Mouse (Mus musculus): ENCODE results near the gene Dip2b. TPM values are rescaled to one million over a fixed set of nuclear protein-coding genes. Genes with fewer than 3 reads are reported as not detected.

Dip2b gene
- polyA plus RNA-seq, 1 experiment = 5.4 TPM

- no peaks in the 10 kb centered on the region for H3K27me3 ChIP-seq (replicated peaks; ENCODE audit: control insufficient read depth, insufficient read depth, low read length)
- no peak overlapping the region for H3K27ac ChIP-seq (ENCODE audit: insufficient read depth, low read depth, low read length)
- 0 out of 2 replicates have a peak, but pooled peaks cover 3% of the 10 kb centered on the region for H3K4me1 ChIP-seq (ENCODE audit: control insufficient read depth, insufficient read depth, low read length)
- TF ChIP-seq CTCF (conservative IDR thresholded peaks at IDR 0.05; ENCODE audit: insufficient read depth, insufficient read length, low read depth, low read length) (peak; percentile 98; the same call in 1 of the 2 replicates), POLR2A (IDR thresholded peaks at IDR 0.05; ENCODE audit: low read depth, low read length) (no peak)
- no peaks in the 10 kb centered on the region for H3K36me3 ChIP-seq (ENCODE audit: control insufficient read depth, insufficient read depth, low read length)
- peak; percentile 90 for DNase-seq
- no peak overlapping the region for H3K4me3 ChIP-seq (ENCODE audit: insufficient read depth, low read depth, low read length)
- 4% methylated on average over 11 of the region's 11 CpGs for WGBS
These were observed 88.1 kb downstream of the Dip2b start for GRCm38 (mm10) chr15:100126456-100127107.

GRCm38 (mm10) chr15:100129151-100129790 is 90.8 kb downstream of the Dip2b start:
- 0 out of 2 replicates have a peak, but pooled peaks cover 3% of the 10 kb centered on the region for H3K4me1 ChIP-seq (ENCODE audit: control insufficient read depth, insufficient read depth, low read length)
- no peaks in the 10 kb centered on the region for H3K36me3 ChIP-seq (ENCODE audit: control insufficient read depth, insufficient read depth, low read length)
- peak; percentile 57 for DNase-seq
- H3K27me3 ChIP-seq (replicated peaks; ENCODE audit: control insufficient read depth, insufficient read depth, low read length) = no peaks in the 10 kb centered on the region
- H3K27ac ChIP-seq (ENCODE audit: insufficient read depth, low read depth, low read length) = peak overlapping the region; percentile 6; the same call in 1 of the 2 replicates
- WGBS = 64% methylated on average over 7 of the region's 7 CpGs
- TF ChIP-seq POLR2A (IDR thresholded peaks at IDR 0.05; ENCODE audit: low read depth, low read length) (no peak), CTCF (conservative IDR thresholded peaks at IDR 0.05; ENCODE audit: insufficient read depth, insufficient read length, low read depth, low read length) (no peak)
- H3K4me3 ChIP-seq (ENCODE audit: insufficient read depth, low read depth, low read length) = no peak overlapping the region

GRCm38 (mm10) chr15:100139665-100140064 is 101.2 kb downstream of the Dip2b start:
- Histone ChIP-seq H3K4me1 (ENCODE audit: control insufficient read depth, insufficient read depth, low read length) (no peaks in the 10 kb centered on the region), H3K4me3 (ENCODE audit: insufficient read depth, low read depth, low read length) (no peak overlapping the region), H3K27ac (ENCODE audit: insufficient read depth, low read depth, low read length) (no peak overlapping the region), H3K36me3 (ENCODE audit: control insufficient read depth, insufficient read depth, low read length) (no peaks in the 10 kb centered on the region), H3K27me3 (replicated peaks; ENCODE audit: control insufficient read depth, insufficient read depth, low read length) (no peaks in the 10 kb centered on the region)
- DNase-seq = no peak
- WGBS = 83% methylated on average over 5 of the region's 5 CpGs
- no peak for TF ChIP-seq POLR2A (IDR thresholded peaks at IDR 0.05; ENCODE audit: low read depth, low read length)
- TF ChIP-seq CTCF (conservative IDR thresholded peaks at IDR 0.05; ENCODE audit: insufficient read depth, insufficient read length, low read depth, low read length) = no peak

GRCm38 (mm10) chr15:100140428-100140827 is 102.0 kb downstream of the Dip2b start:
- no peak for DNase-seq
- no peaks in the 10 kb centered on the region for H3K4me1 ChIP-seq (ENCODE audit: control insufficient read depth, insufficient read depth, low read length)
- H3K27ac ChIP-seq (ENCODE audit: insufficient read depth, low read depth, low read length) = no peak overlapping the region
- 61% methylated on average over 4 of the region's 4 CpGs for WGBS
- TF ChIP-seq POLR2A (IDR thresholded peaks at IDR 0.05; ENCODE audit: low read depth, low read length) (no peak), CTCF (conservative IDR thresholded peaks at IDR 0.05; ENCODE audit: insufficient read depth, insufficient read length, low read depth, low read length) (no peak)
- no peak overlapping the region for H3K4me3 ChIP-seq (ENCODE audit: insufficient read depth, low read depth, low read length)
- H3K27me3 ChIP-seq (replicated peaks; ENCODE audit: control insufficient read depth, insufficient read depth, low read length) = no peaks in the 10 kb centered on the region
- no peaks in the 10 kb centered on the region for H3K36me3 ChIP-seq (ENCODE audit: control insufficient read depth, insufficient read depth, low read length)

GRCm38 (mm10) chr15:100143091-100143801 is 104.8 kb downstream of the Dip2b start:
- DNase-seq = no peak
- TF ChIP-seq CTCF (conservative IDR thresholded peaks at IDR 0.05; ENCODE audit: insufficient read depth, insufficient read length, low read depth, low read length) (no peak), POLR2A (IDR thresholded peaks at IDR 0.05; ENCODE audit: low read depth, low read length) (no peak)
- 85% methylated on average over 11 of the region's 11 CpGs for WGBS
- Histone ChIP-seq H3K4me1 (ENCODE audit: control insufficient read depth, insufficient read depth, low read length) (no peaks in the 10 kb centered on the region), H3K4me3 (ENCODE audit: insufficient read depth, low read depth, low read length) (no peak overlapping the region), H3K36me3 (ENCODE audit: control insufficient read depth, insufficient read depth, low read length) (no peaks in the 10 kb centered on the region), H3K27ac (ENCODE audit: insufficient read depth, low read depth, low read length) (no peak overlapping the region), H3K27me3 (replicated peaks; ENCODE audit: control insufficient read depth, insufficient read depth, low read length) (no peaks in the 10 kb centered on the region)

- H3K27ac ChIP-seq (ENCODE audit: insufficient read depth, low read depth, low read length) = no peak overlapping the region
- H3K36me3 ChIP-seq (ENCODE audit: control insufficient read depth, insufficient read depth, low read length) = no peaks in the 10 kb centered on the region
- H3K27me3 ChIP-seq (replicated peaks; ENCODE audit: control insufficient read depth, insufficient read depth, low read length) = no peaks in the 10 kb centered on the region
- TF ChIP-seq POLR2A (IDR thresholded peaks at IDR 0.05; ENCODE audit: low read depth, low read length) (no peak), CTCF (conservative IDR thresholded peaks at IDR 0.05; ENCODE audit: insufficient read depth, insufficient read length, low read depth, low read length) (no peak)
- DNase-seq = no peak
- no peak overlapping the region for H3K4me3 ChIP-seq (ENCODE audit: insufficient read depth, low read depth, low read length)
- no peaks in the 10 kb centered on the region for H3K4me1 ChIP-seq (ENCODE audit: control insufficient read depth, insufficient read depth, low read length)
- 53% methylated on average over 15 of the region's 15 CpGs for WGBS
These were observed 106.7 kb downstream of the Dip2b start for GRCm38 (mm10) chr15:100144854-100145824.
